Mouse (Mus musculus) midbrain, embryonic 13.5 days (tissue): ENCODE data around the gene Glipr1l1. TPM values are rescaled to one million over a fixed set of nuclear protein-coding genes. Genes with fewer than 3 reads are reported as not detected.
A peak's percentile ranks its signal among the peaks of the same experiment; 100 is the strongest.
"Not testable (repeated sequence)": the region's sequence is repeated elsewhere in the genome, so short reads cannot be mapped to it uniquely, and the experiment has no call there.

Source experiments
- ATAC-seq: fragments of 200-750 bp; cut with Nextera tagmentation; 2 replicates; pipeline ENCODE4 v1.8.0; 2017; ENCODE audit warnings: mild to moderate bottlenecking, moderate TSS enrichment, moderate library complexity
- H3K27ac ChIP-seq: fragments of 300-500 bp; sonication (generic); 2 replicates; pipeline ENCODE4 v1.5.1; 2015; ENCODE audit warnings: inconsistent platforms, mild to moderate bottlenecking, moderate library complexity
- H3K27me3 ChIP-seq: fragments of 300-500 bp; sonication (generic); 2 replicates; pipeline ENCODE4 v1.6.1; 2015; ENCODE audit warnings: mild to moderate bottlenecking, inconsistent platforms
- H3K36me3 ChIP-seq: fragments of 300-500 bp; sonication (generic); 2 replicates; pipeline ENCODE4 v1.6.1; 2015; ENCODE audit warnings: mild to moderate bottlenecking, inconsistent platforms
- H3K4me1 ChIP-seq: fragments of 300-500 bp; sonication (generic); replicated peaks from 2 replicates; pipeline ENCODE4 v1.6.1; 2015; ENCODE audit warnings: inconsistent platforms
- H3K4me2 ChIP-seq: fragments of 300-500 bp; sonication (generic); replicated peaks from 2 replicates; pipeline ENCODE4 v1.6.1; 2015; ENCODE audit warnings: moderate library complexity, mild to moderate bottlenecking, inconsistent platforms
- H3K4me3 ChIP-seq: fragments of 300-500 bp; sonication (generic); replicated peaks from 2 replicates; pipeline ENCODE4 v1.5.1; 2015; ENCODE audit warnings: mild to moderate bottlenecking, inconsistent platforms
- H3K9ac ChIP-seq: fragments of 300-500 bp; sonication (generic); replicated peaks from 2 replicates; pipeline ENCODE4 v1.6.1; 2015; ENCODE audit warnings: mild to moderate bottlenecking, inconsistent platforms
- H3K9me3 ChIP-seq: fragments of 300-500 bp; sonication (generic); 2 replicates; pipeline ENCODE4 v1.6.1; 2016; ENCODE audit warnings: mild to moderate bottlenecking, inconsistent platforms
- WGBS: fragments of 180-500 bp; shearing (Covaris S2); methylation state at CpG from one replicate; pipeline ENCODE4 v1.1.7; 2015; 5-methylcytosine and 5-hydroxymethylcytosine counted together
- polyA plus RNA-seq: library from polyadenylated mRNA; unstranded; fragments of >200 nt; fragmentation: Nextera tagmentation; extraction: Ambion mirVana; gene quantifications from 2 replicates; pipeline ENCODE4 v1.2.1, GENCODE M21; 2015

The Glipr1l1 gene
- polyA plus RNA-seq, 1 experiment from 2014 or later: not detected

DNA sequence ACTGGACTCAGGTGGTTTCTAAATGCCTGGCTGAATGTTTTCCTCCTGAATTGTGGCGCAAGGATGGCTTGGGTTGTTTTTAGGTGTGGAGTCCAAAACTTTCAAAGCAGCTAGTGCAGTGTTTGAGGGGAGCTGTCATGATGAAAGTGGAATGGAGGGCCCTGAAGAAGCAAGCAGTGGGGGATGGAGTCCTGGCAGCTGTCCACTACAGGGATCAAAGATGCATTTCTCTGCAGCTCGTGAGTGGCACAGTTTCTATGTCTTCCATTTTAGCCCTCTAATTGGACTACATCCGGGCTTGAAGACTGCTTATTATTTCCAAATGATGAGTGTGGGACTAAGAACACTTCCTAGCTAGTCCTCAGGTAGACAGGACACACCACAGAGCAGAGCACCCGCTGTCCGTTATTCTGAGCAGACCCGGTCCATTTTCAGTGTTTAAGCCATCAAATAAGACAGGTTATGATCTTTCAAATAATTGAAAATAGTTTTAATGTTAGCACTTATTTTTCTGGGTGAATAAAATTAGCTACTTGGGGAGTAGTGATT lies 67.8 kb downstream of the Glipr1l1 start:
- not testable (repeated sequence) for H3K4me1 ChIP-seq, H3K36me3 ChIP-seq, H3K4me2 ChIP-seq, H3K9ac ChIP-seq, H3K27ac ChIP-seq, H3K27me3 ChIP-seq, H3K9me3 ChIP-seq, H3K4me3 ChIP-seq
- ATAC-seq: peak; percentile 68; the same call in 1 of the 2 replicates
- 71% methylated on average over 6 of the region's 6 CpGs for WGBS

Other genes starting within 250 kb of the Glipr1l1 start
- gene Krr1, start 87.5 kb upstream of the Glipr1l1 start, polyA plus RNA-seq: 47.3 and 48.9 TPM in 2 replicates
- 0.36 and 0.45 TPM in 2 replicates for gene Glipr1, start 57.6 kb upstream of the Glipr1l1 start, polyA plus RNA-seq
- gene Glipr1l2, start 23.2 kb downstream of the Glipr1l1 start, polyA plus RNA-seq: not detected in 2 replicates
- gene Glipr1l3, start 100.1 kb downstream of the Glipr1l1 start, polyA plus RNA-seq: 0.24 and 0.46 TPM in 2 replicates
- gene Caps2, start 103.4 kb downstream of the Glipr1l1 start, polyA plus RNA-seq: 0.30 and 0.41 TPM in 2 replicates
- gene Kcnc2, start 210.9 kb downstream of the Glipr1l1 start, polyA plus RNA-seq: 3.3 and 4.1 TPM in 2 replicates